Mouse (Mus musculus) CH12.LX (cell line): ENCODE measurements around the gene Synj2. TPM values are rescaled to one million over a fixed set of nuclear protein-coding genes. Genes with fewer than 3 reads are reported as not detected.
A peak's percentile ranks its signal among the peaks of the same experiment; 100 is the strongest.

Source experiments
- DNase-seq: peaks from one replicate; pipeline ENCODE4 v3.0.0-alpha.2; 2013; ENCODE audit errors: extremely low read depth
- H3K27ac ChIP-seq: 2 replicates; pipeline ENCODE4 v1.5.1; 2012; ENCODE audit warnings: low read depth, mild to moderate bottlenecking, control low read depth, moderate library complexity; ENCODE audit not compliant: insufficient read depth
- H3K27me3 ChIP-seq: replicated peaks from 2 replicates; pipeline ENCODE3; 2012; ENCODE audit warnings: inconsistent platforms
- H3K36me3 ChIP-seq, 2 experiments: replicated peaks in 1 of 2; 2 replicates each; pipeline versions ENCODE3 to v1.6.1; 2012; ENCODE audit warnings: inconsistent platforms in 1 of 2, low read length in 1 of 2, mild to moderate bottlenecking in 1 of 2, mixed read lengths in 1 of 2, moderate library complexity in 1 of 2; ENCODE audit not compliant: control insufficient read depth in 1 of 2, insufficient read depth in 1 of 2
- H3K4me1 ChIP-seq, 2 experiments: 2 replicates each; pipeline ENCODE4 v1.6.1; 2012; ENCODE audit warnings: inconsistent platforms in 1 of 2, moderate library complexity in 1 of 2; ENCODE audit not compliant: insufficient read depth in 2 of 2, control insufficient read depth in 1 of 2
- H3K4me2 ChIP-seq: 2 replicates; pipeline ENCODE4 v1.6.1; 2012; ENCODE audit warnings: low read depth, mild to moderate bottlenecking, control low read depth; ENCODE audit not compliant: poor library complexity, insufficient read depth, severe bottlenecking
- H3K4me3 ChIP-seq, 3 experiments: fragments of 150-350 bp in 1 of 3; sonication (generic) in 1 of 3; replicated peaks in 1 of 3; 2 replicates each; pipeline versions ENCODE3 to v1.5.1; 2011 to 2012; ENCODE audit warnings: low read depth in 2 of 3, low read length in 2 of 3, mild to moderate bottlenecking in 2 of 3, moderate library complexity in 2 of 3, control low read depth in 1 of 3, improper control_type of control experiment in 1 of 3, inconsistent platforms in 1 of 3, mixed read lengths in 1 of 3; ENCODE audit not compliant: poor library complexity in 1 of 3
- H3K79me2 ChIP-seq: replicated peaks from 2 replicates; pipeline ENCODE4 v1.6.1; 2012; ENCODE audit warnings: mild to moderate bottlenecking, moderate library complexity; ENCODE audit not compliant: control insufficient read depth, poor library complexity, insufficient read depth, severe bottlenecking; ENCODE audit errors: extremely low read depth
- H3K9ac ChIP-seq: 2 replicates; pipeline ENCODE4 v1.6.1; 2012; ENCODE audit warnings: low read depth, mild to moderate bottlenecking, control low read depth, moderate library complexity; ENCODE audit not compliant: insufficient read depth
- H3K9me3 ChIP-seq: replicated peaks from 2 replicates; pipeline ENCODE3; 2012; ENCODE audit warnings: low read length, inconsistent platforms, mixed read lengths
- BHLHE40 ChIP-seq: IDR thresholded peaks from 2 replicates; pipeline ENCODE4 v1.6.1; 2011; ENCODE audit warnings: mild to moderate bottlenecking, low read depth, low read length, improper control_type of control experiment
- CHD2 ChIP-seq: IDR thresholded peaks from 2 replicates; pipeline ENCODE4 v1.6.1; 2011; ENCODE audit warnings: low read length, improper control_type of control experiment
- CTCF ChIP-seq, 2 experiments: IDR thresholded peaks in 1 of 2; conservative IDR thresholded peaks in 1 of 2; 2 replicates each; pipeline ENCODE4 v1.5.1; 2011 to 2012; ENCODE audit warnings: low read depth in 2 of 2, low read length in 2 of 2, improper control_type of control experiment in 1 of 2, inconsistent platforms in 1 of 2, mild to moderate bottlenecking in 1 of 2, moderate library complexity in 1 of 2
- ELF1 ChIP-seq: IDR thresholded peaks from 2 replicates; pipeline ENCODE4 v1.6.1; 2014; ENCODE audit warnings: low read depth, mild to moderate bottlenecking, inconsistent platforms, low read length, improper control_type of control experiment
- GABPA ChIP-seq: IDR thresholded peaks from 2 replicates; pipeline ENCODE4 v1.6.1; 2012; ENCODE audit warnings: low read depth, low read length, improper control_type of control experiment, inconsistent platforms; ENCODE audit not compliant: insufficient replicate concordance
- IRF4 ChIP-seq: IDR thresholded peaks from 2 replicates; pipeline ENCODE4 v1.6.1; 2014; ENCODE audit warnings: low read depth, mild to moderate bottlenecking, inconsistent platforms, low read length, improper control_type of control experiment
- MAZ ChIP-seq: IDR thresholded peaks from 2 replicates; pipeline ENCODE4 v1.6.1; 2012; ENCODE audit warnings: low read depth, mild to moderate bottlenecking, inconsistent platforms, low read length, improper control_type of control experiment, moderate library complexity
- MXI1 ChIP-seq: IDR thresholded peaks from 2 replicates; pipeline ENCODE4 v1.6.1; 2011; ENCODE audit warnings: mild to moderate bottlenecking, low read depth, low read length, improper control_type of control experiment
- MYC ChIP-seq: IDR thresholded peaks from 2 replicates; pipeline ENCODE4 v1.6.1; 2011; ENCODE audit warnings: low read depth, mild to moderate bottlenecking, improper control_type of control experiment, low read length
- SIN3A ChIP-seq: IDR thresholded peaks from 2 replicates; pipeline ENCODE4 v1.6.1; 2012; ENCODE audit warnings: low read length, improper control_type of control experiment, inconsistent platforms
- SMC3 ChIP-seq: IDR thresholded peaks from 2 replicates; pipeline ENCODE4 v1.6.1; 2011; ENCODE audit warnings: low read depth, low read length, improper control_type of control experiment
- ZC3H11A ChIP-seq: IDR thresholded peaks from 2 replicates; pipeline ENCODE4 v1.6.1; 2012; ENCODE audit warnings: low read depth, mild to moderate bottlenecking, inconsistent platforms, low read length, improper control_type of control experiment
- ZKSCAN1 ChIP-seq: IDR thresholded peaks from 2 replicates; pipeline ENCODE4 v1.6.1; 2012; ENCODE audit warnings: low read depth, inconsistent platforms, low read length, improper control_type of control experiment, borderline replicate concordance
- dilution Hi-C: fragments of 300-500 bp; cut with MboI; formaldehyde crosslinking; loops from 2 replicates; pipeline ENCODE4 v1.14.3; 2020; ENCODE audit warnings: low sequenced_read_pairs; ENCODE audit not compliant: extremely low pct_unique_long_range_greater_than_20kb, extremely low pct_ligation_motif_present
- in situ Hi-C: fragments of 300-500 bp; cut with MboI; formaldehyde crosslinking; loops from 3 replicates; pipeline ENCODE4 v1.14.3; 2019; ENCODE audit warnings: low sequenced_read_pairs, low pct_ligation_motif_present, low pct_unique_long_range_greater_than_20kb, mixed read lengths
- polyA plus RNA-seq: library from polyadenylated mRNA; unstranded; fragments of >175 nt; gene quantifications from 2 replicates; pipeline ENCODE4 v1.2.1, GENCODE M21; 2012; ENCODE audit warnings: low read depth; ENCODE audit not compliant: insufficient read length
- total RNA-seq, 2 experiments: library from RNA; depleted of rRNA; stranded (reverse); fragments of 300-350 nt in 1 of 2; fragments of >200 nt in 1 of 2; gene quantifications; 2 replicates each; pipeline ENCODE4 v1.2.3; 2012 to 2014

Gene Synj2
- total and polyA plus RNA-seq, 3 experiments: 5.3 to 10.9 (median 6.8) TPM

DNA sequence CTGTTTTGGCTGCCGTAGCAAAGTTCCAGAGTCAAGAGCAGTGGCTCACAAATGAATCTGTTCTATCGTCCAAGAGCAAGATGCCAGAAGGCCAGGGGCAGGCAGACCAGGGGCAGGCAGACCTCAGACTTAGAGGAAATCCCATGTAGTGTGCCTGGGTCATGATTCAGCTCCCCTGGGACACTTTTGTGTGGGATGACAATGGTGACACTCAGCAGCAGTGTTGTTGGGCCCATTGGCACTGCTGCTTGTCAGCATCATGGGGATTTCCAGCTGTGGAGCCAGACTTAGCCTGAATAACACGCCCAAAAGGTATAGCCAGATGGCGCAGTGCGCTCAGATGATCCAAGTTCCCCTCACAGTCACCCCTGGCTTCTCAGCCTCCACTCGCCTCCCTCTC lies 42.1 kb downstream of the Synj2 start (continued):
- TF ChIP-seq SIN3A: peak; percentile 63; the same call in 1 of the 2 replicates
- no peak for TF ChIP-seq GABPA
- 0 out of 2 replicates have a peak, but pooled peaks have one; percentile 24 for TF ChIP-seq ELF1
- peak; percentile 46; the same call in 1 of the 2 replicates for TF ChIP-seq MYC
- TF ChIP-seq SMC3: peak; percentile 77

DNA sequence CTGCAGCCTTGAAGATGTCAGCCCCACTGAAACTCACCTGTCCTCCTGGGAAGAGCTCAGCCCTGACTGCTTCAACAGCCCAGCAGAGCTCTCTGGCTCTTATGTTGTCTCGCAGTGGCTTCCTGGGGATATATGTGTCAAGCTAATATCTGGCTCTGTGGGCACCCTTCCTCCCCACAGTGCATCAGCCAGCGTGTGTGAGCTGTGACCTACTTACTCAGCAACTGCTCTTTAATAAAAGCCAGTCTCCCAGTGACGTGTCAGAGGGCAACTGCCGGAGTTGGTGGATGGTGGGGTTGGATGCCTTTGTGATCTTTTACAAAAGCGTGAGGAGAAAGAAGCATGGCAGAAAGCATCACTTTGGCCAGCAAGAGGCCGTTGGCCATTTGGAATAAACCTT lies 42.8 kb downstream of the Synj2 start:
- Histone ChIP-seq H3K27me3 (no peaks in the 10 kb centered on the region), H3K27ac (no peak overlapping the region), H3K9ac (no peak overlapping the region), H3K4me3 (no peak overlapping the region), H3K4me1 (peaks cover 23 to 82% of the 10 kb centered on the region in 2 experiments), H3K79me2 (no peaks in the 10 kb centered on the region), H3K4me2 (no peak overlapping the region), H3K9me3 (no peaks in the 10 kb centered on the region), H3K36me3 (peaks cover 0 to 36% of the 10 kb centered on the region in 2 experiments)
- in situ Hi-C loops: no loop called here
- no peak for DNase-seq
- TF ChIP-seq BHLHE40 (no peak), ELF1 (no peak), ZC3H11A (no peak), ZKSCAN1 (no peak), SMC3 (no peak), CHD2 (no peak), MXI1 (no peak), CTCF (conservative IDR thresholded peaks at IDR 0.05 in 1 of 2, IDR thresholded peaks at IDR 0.05 in 1 of 2; ENCODE audit: low read depth in 2 of 2, low read length in 2 of 2) (no peak)
- dilution Hi-C loops: no loop called here

GRCm38 (mm10) chr17:5984700-5985231 lies 43.7 kb downstream of the Synj2 start:
- Histone ChIP-seq H3K36me3 (peaks cover 0 to 37% of the 10 kb centered on the region in 2 experiments), H3K27ac (no peak overlapping the region), H3K4me3 (peak overlapping the region in 1 of 3 experiments; percentile 25), H3K27me3 (no peaks in the 10 kb centered on the region), H3K4me1 (peaks cover 23 to 74% of the 10 kb centered on the region in 2 experiments), H3K4me2 (no peak overlapping the region), H3K9me3 (peaks cover 3% of the 10 kb centered on the region), H3K9ac (no peak overlapping the region), H3K79me2 (no peaks in the 10 kb centered on the region)
- dilution Hi-C loops: no loop called here
- in situ Hi-C loops: no loop called here
- TF ChIP-seq MAZ (no peak), IRF4 (no peak), CHD2 (no peak)
- DNase-seq: no peak
